Comparison of ENCODE assay signal across 26 mouse cellular contexts in genomic region chr4:140872686-140872992, GRCm38 (mm10). TPM values are rescaled to one million over a fixed set of nuclear protein-coding genes. Genes with fewer than 3 reads are reported as not detected.
DNase-seq lines count a peak whose midpoint lies in the region; ATAC-seq and TF ChIP-seq lines count a peak whose summit lies in the region.
"Had no signal": no experiment of that assay in that cellular context is flagged by ENCODE, and none has a peak within 500 bp of the region (broad histone marks: within the 10 kb centered on the region; RNA-seq: fewer than 3 reads in every experiment).

No protein-coding gene starts in this region.

- TF ChIP-seq CTCF in hindbrain, postnatal 0 days (IDR thresholded peaks at IDR 0.05; ENCODE audit: low read depth), result no peak

- H3K4me2 ChIP-seq in forebrain, embryonic 11.5 days (ENCODE audit: low read depth, low read length, severe bottlenecking), result no peak overlapping the region
- no peak overlapping the region for H3K4me2 ChIP-seq in forebrain, embryonic 12.5 days
- no peak overlapping the region for H3K4me2 ChIP-seq in hindbrain, postnatal 0 days (ENCODE audit: low read depth, low read length)
- H3K4me2 ChIP-seq: embryonic facial prominence, embryonic 15.5 days; heart, embryonic 13.5 days; intestine, embryonic 15.5 days; liver, embryonic 15.5 days had no signal

- no peak overlapping the region for H3K9ac ChIP-seq in forebrain, embryonic 11.5 days (ENCODE audit: low read length)
- no peak overlapping the region for H3K9ac ChIP-seq in forebrain, embryonic 12.5 days
- H3K9ac ChIP-seq in hindbrain, postnatal 0 days (replicated peaks; ENCODE audit: low read length), result no peak overlapping the region
- H3K9ac ChIP-seq: embryonic facial prominence, embryonic 15.5 days; heart, embryonic 13.5 days; intestine, embryonic 15.5 days; liver, embryonic 15.5 days had no signal

- H3K4me1 ChIP-seq in forebrain, embryonic 11.5 days (replicated peaks; ENCODE audit: control insufficient read depth, insufficient read depth, low read length), result 0 out of 2 replicates have a peak, but pooled peaks cover 3% of the 10 kb centered on the region
- peaks cover 12% of the 10 kb centered on the region for H3K4me1 ChIP-seq in forebrain, embryonic 12.5 days
- H3K4me1 ChIP-seq in hindbrain, postnatal 0 days (ENCODE audit: insufficient read depth, low read length), result 0 out of 2 replicates have a peak, but pooled peaks cover 3% of the 10 kb centered on the region

- no peaks in the 10 kb centered on the region for H3K9me3 ChIP-seq in forebrain, embryonic 11.5 days (ENCODE audit: control insufficient read depth, low read length)
- H3K9me3 ChIP-seq in forebrain, embryonic 12.5 days, result peaks cover 9% of the 10 kb centered on the region
- peaks cover 2% of the 10 kb centered on the region; the same call in 1 of the 2 replicates for H3K9me3 ChIP-seq in hindbrain, postnatal 0 days (ENCODE audit: low read length)
- H3K9me3 ChIP-seq: intestine, embryonic 15.5 days; liver, embryonic 15.5 days had no signal

- DNase-seq in forebrain, embryonic 11.5 days (ENCODE audit: low spot score), result peak; percentile 43
- DNase-seq in kidney, postnatal 10 days, result peak; percentile 4
- no peak for DNase-seq in kidney, adult 18-20 months
- peak; percentile 13 for DNase-seq in urinary bladder, adult 2 months (ENCODE audit: low spot score)
- DNase-seq in urinary bladder, postnatal 25 days (ENCODE audit: low spot score), result no peak
- no peak for DNase-seq in hindbrain, postnatal 0 days (ENCODE audit: low spot score)
- DNase-seq: adrenal gland, postnatal 10 days; cerebellum, postnatal 25 days; heart, postnatal 14 days; layer of hippocampus, postnatal 36 days; left cerebral cortex, postnatal 4 days; midbrain, embryonic 14.5 days; thymus, adult 18-20 months; thymus, postnatal 25 days had no signal

- WGBS in forebrain, embryonic 11.5 days, result 88% methylated on average over 5 of the region's 5 CpGs
- 93% methylated on average over 5 of the region's 5 CpGs for WGBS in forebrain, embryonic 12.5 days
- WGBS in hindbrain, postnatal 0 days, result 62% methylated on average over 5 of the region's 5 CpGs

- ATAC-seq in forebrain, embryonic 11.5 days (replicated peaks; ENCODE audit: low FRiP score), result no peak
- ATAC-seq in forebrain, embryonic 12.5 days (ENCODE audit: low FRiP score), result no peak
- no peak for ATAC-seq in hindbrain, postnatal 0 days
- ATAC-seq: forebrain, embryonic 14.5 days; hindbrain, embryonic 16.5 days; Patski had no signal

- no peak overlapping the region for H3K27ac ChIP-seq in forebrain, embryonic 11.5 days (ENCODE audit: low read depth, low read length)
- no peak overlapping the region for H3K27ac ChIP-seq in forebrain, embryonic 12.5 days
- no peak overlapping the region for H3K27ac ChIP-seq in hindbrain, postnatal 0 days
- H3K27ac ChIP-seq: embryonic facial prominence, embryonic 10.5 days; embryonic facial prominence, embryonic 15.5 days; heart, adult 2 months; heart, embryonic 13.5 days; intestine, embryonic 15.5 days; layer of hippocampus, adult 2 months had no signal

- H3K27me3 ChIP-seq in forebrain, embryonic 11.5 days (ENCODE audit: control insufficient read depth, insufficient read depth, low read length), result no peaks in the 10 kb centered on the region; the same call in 1 of the 2 replicates
- H3K27me3 ChIP-seq in forebrain, embryonic 12.5 days, result peaks cover 11% of the 10 kb centered on the region; the same call in 1 of the 2 replicates
- no peaks in the 10 kb centered on the region for H3K27me3 ChIP-seq in hindbrain, postnatal 0 days (ENCODE audit: insufficient read depth, low read length)
- H3K27me3 ChIP-seq: Patski had no signal

- no peak overlapping the region for H3K4me3 ChIP-seq in forebrain, embryonic 11.5 days (ENCODE audit: low read depth, low read length)
- H3K4me3 ChIP-seq in forebrain, embryonic 12.5 days (replicated peaks), result no peak overlapping the region
- H3K4me3 ChIP-seq in hindbrain, postnatal 0 days (ENCODE audit: low read length), result no peak overlapping the region
- H3K4me3 ChIP-seq: embryonic facial prominence, embryonic 10.5 days; embryonic facial prominence, embryonic 15.5 days; heart, adult 2 months; heart, embryonic 13.5 days; intestine, embryonic 15.5 days; layer of hippocampus, adult 2 months; liver, embryonic 15.5 days had no signal

- no peaks in the 10 kb centered on the region for H3K36me3 ChIP-seq in forebrain, embryonic 11.5 days (ENCODE audit: control insufficient read depth, insufficient read depth, low read length)
- H3K36me3 ChIP-seq in forebrain, embryonic 12.5 days (replicated peaks), result no peaks in the 10 kb centered on the region
- H3K36me3 ChIP-seq in hindbrain, postnatal 0 days (ENCODE audit: insufficient read depth, low read length), result no peaks in the 10 kb centered on the region
- H3K36me3 ChIP-seq: embryonic facial prominence, embryonic 10.5 days; embryonic facial prominence, embryonic 15.5 days; heart, embryonic 13.5 days; intestine, embryonic 15.5 days; liver, embryonic 15.5 days had no signal

RNA-seq across cellular contexts. Expression of gene Padi1, which starts 27.1 kb away (rescaled TPM):
- polyA plus RNA-seq in forebrain, embryonic 11.5 days (2014; fragmentation: Nextera tagmentation; extraction: Ambion mirVana), result 0.12 TPM in 1 of 2 replicates, not detected in the other
- 0.10 TPM in 1 of 2 replicates, not detected in the other for polyA plus RNA-seq in forebrain, embryonic 12.5 days (2016; fragmentation: Nextera tagmentation; extraction: Ambion mirVana)
- polyA plus RNA-seq in urinary bladder, adult 2 months (2012; rRNA removed), result 1.0 and 1.2 TPM in 2 replicates
- 0.25 TPM in 1 of 2 replicates, not detected in the other for total RNA-seq in hindbrain, postnatal 0 days (2014; rRNA removed)
- 0.05 TPM in 1 of 2 replicates, not detected in the other for polyA plus RNA-seq in hindbrain, postnatal 0 days (2015; fragmentation: Nextera tagmentation; extraction: Ambion mirVana)
- total RNA-seq: adrenal gland, postnatal 10 days; heart, adult 2 months; heart, postnatal 14 days; layer of hippocampus, adult 2 months; layer of hippocampus, postnatal 36 days had no signal
- polyA plus RNA-seq: forebrain, embryonic 14.5 days; hindbrain, embryonic 16.5 days; neural tube, embryonic 14.5 days had no signal

RNA-seq across cellular contexts. Expression of gene Padi2, which starts 33.5 kb away (rescaled TPM):
- polyA plus RNA-seq in forebrain, embryonic 11.5 days (2014; fragmentation: Nextera tagmentation; extraction: Ambion mirVana), result 0.23 and 1.3 TPM in 2 replicates
- 0.45 and 0.74 TPM in 2 replicates for polyA plus RNA-seq in forebrain, embryonic 12.5 days (2016; fragmentation: Nextera tagmentation; extraction: Ambion mirVana)
- polyA plus RNA-seq in urinary bladder, adult 2 months (2012; rRNA removed), result 1.7 and 1.8 TPM in 2 replicates
- total RNA-seq in hindbrain, postnatal 0 days (2014; rRNA removed), result 5.3 and 5.5 TPM in 2 replicates
- polyA plus RNA-seq in hindbrain, postnatal 0 days (2015; fragmentation: Nextera tagmentation; extraction: Ambion mirVana), result 2.7 and 3.0 TPM in 2 replicates

Comparison
In these comparisons a context has a peak if more than half of its experiments do, and no peak if none do; other contexts are left out.
1. DNase-seq: peak in forebrain, embryonic 11.5 days (single experiment), kidney, postnatal 10 days (single experiment) and urinary bladder, adult 2 months (single experiment); none in kidney, adult 18-20 months (single experiment), urinary bladder, postnatal 25 days (single experiment) and hindbrain, postnatal 0 days (single experiment).